Comparison of ENCODE assay signal across 9 mouse cellular contexts in the genomic region with DNA sequence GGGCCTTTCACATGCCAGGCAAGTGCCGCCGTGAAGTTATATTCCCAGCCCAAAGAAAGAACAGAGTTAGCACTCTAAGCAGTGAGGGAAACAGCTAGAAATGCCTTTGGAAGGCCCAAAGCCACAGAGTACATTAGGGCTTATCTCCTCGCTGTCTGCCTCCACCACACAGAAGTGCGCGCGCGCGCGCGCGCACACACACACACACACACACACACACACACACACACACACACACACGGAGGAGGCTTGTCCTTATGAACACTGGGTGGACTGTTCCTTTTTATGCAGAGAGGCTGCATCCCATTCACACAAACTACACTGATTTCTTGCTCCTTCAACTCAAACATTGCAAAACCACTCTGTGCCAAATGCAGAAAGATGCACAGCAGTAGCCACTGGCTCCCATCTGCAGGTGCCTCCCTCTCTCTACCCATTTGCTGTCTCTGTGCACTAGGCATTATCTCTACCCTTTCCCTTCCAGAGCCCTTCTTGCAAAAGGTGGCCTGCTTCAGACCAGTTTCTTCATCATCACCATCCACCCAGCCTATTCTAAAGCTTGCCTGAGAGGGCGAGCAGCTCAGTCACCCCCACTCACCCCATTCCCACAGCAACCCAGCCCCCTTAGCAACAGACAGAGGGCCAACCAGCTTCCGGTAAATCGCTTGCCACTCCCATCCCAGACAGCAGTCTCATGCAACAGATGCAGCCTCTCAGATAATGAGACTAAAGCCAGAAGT.
DNase-seq lines count a peak whose midpoint lies in the region; ATAC-seq lines count a peak whose summit lies in the region.
"Had no signal": no experiment of that assay in that cellular context is flagged by ENCODE, and none has a peak within 500 bp of the region (broad histone marks: within the 10 kb centered on the region; RNA-seq: fewer than 3 reads in every experiment).

No protein-coding gene starts in this region.

- no peak overlapping the region for H3K4me3 ChIP-seq in heart, embryonic 13.5 days
- peak overlapping the region; percentile 45 for H3K4me3 ChIP-seq in hindbrain, embryonic 15.5 days
- H3K4me3 ChIP-seq in liver, embryonic 15.5 days (replicated peaks) = peak overlapping the region; percentile 37

- H3K4me1 ChIP-seq in heart, embryonic 13.5 days = peaks cover 28% of the 10 kb centered on the region
- peaks cover 55% of the 10 kb centered on the region for H3K4me1 ChIP-seq in hindbrain, embryonic 15.5 days (replicated peaks)
- peaks cover 55% of the 10 kb centered on the region for H3K4me1 ChIP-seq in liver, embryonic 15.5 days (replicated peaks)

- H3K9ac ChIP-seq in heart, embryonic 13.5 days = no peak overlapping the region
- H3K9ac ChIP-seq in hindbrain, embryonic 15.5 days = 0 out of 2 replicates have a peak overlapping the region, but pooled peaks have one; percentile 51
- no peak overlapping the region for H3K9ac ChIP-seq in liver, embryonic 15.5 days

- H3K4me2 ChIP-seq in heart, embryonic 13.5 days = peak overlapping the region; percentile 24; the same call in 1 of the 2 replicates
- peak overlapping the region; percentile 70 for H3K4me2 ChIP-seq in hindbrain, embryonic 15.5 days
- peak overlapping the region; percentile 69 for H3K4me2 ChIP-seq in liver, embryonic 15.5 days

- 51% methylated on average over 15 of the region's 15 CpGs for WGBS in heart, embryonic 13.5 days
- 59% methylated on average over 15 of the region's 15 CpGs for WGBS in hindbrain, embryonic 15.5 days
- WGBS in liver, embryonic 15.5 days (ENCODE audit: insufficient replicate concordance) = 30% methylated on average over 15 of the region's 15 CpGs

- no peak overlapping the region for H3K27ac ChIP-seq in heart, embryonic 13.5 days (replicated peaks)
- peak overlapping the region; percentile 41 for H3K27ac ChIP-seq in hindbrain, embryonic 15.5 days (replicated peaks)
- peak overlapping the region; percentile 78 for H3K27ac ChIP-seq in liver, embryonic 15.5 days (replicated peaks)

- no peak for DNase-seq in heart, adult 11 months
- DNase-seq in embryo, embryonic 10 days (ENCODE audit: low spot score) = peak; percentile 67
- DNase-seq in right cerebral cortex, postnatal 25 days = peak; percentile 41
- DNase-seq in adrenal gland, adult 18-20 months (ENCODE audit: low spot score in 2 of 2) = no peak
- DNase-seq in kidney, adult 18-20 months = no peak

- peaks cover 21% of the 10 kb centered on the region for H3K27me3 ChIP-seq in heart, embryonic 13.5 days (replicated peaks)
- H3K27me3 ChIP-seq in hindbrain, embryonic 15.5 days = no peaks in the 10 kb centered on the region
- peaks cover 25% of the 10 kb centered on the region for H3K27me3 ChIP-seq in liver, embryonic 15.5 days
- H3K27me3 ChIP-seq: CH12.LX had no signal

- no peaks in the 10 kb centered on the region for H3K9me3 ChIP-seq in heart, embryonic 13.5 days
- H3K9me3 ChIP-seq in hindbrain, embryonic 15.5 days = no peaks in the 10 kb centered on the region
- no peaks in the 10 kb centered on the region for H3K9me3 ChIP-seq in liver, embryonic 15.5 days (replicated peaks)

- no peaks in the 10 kb centered on the region for H3K36me3 ChIP-seq in heart, embryonic 13.5 days
- no peaks in the 10 kb centered on the region for H3K36me3 ChIP-seq in hindbrain, embryonic 15.5 days
- no peaks in the 10 kb centered on the region for H3K36me3 ChIP-seq in liver, embryonic 15.5 days (replicated peaks)

- ATAC-seq in heart, embryonic 13.5 days (ENCODE audit: extremely low read depth, insufficient number of reproducible peaks, low FRiP score, low TSS enrichment) = no peak
- peak; percentile 32; the same call in 1 of the 2 replicates for ATAC-seq in hindbrain, embryonic 15.5 days (ENCODE audit: low FRiP score, low read depth)
- peak; percentile 89 for ATAC-seq in liver, embryonic 15.5 days (ENCODE audit: insufficient read depth)

Comparison
In these comparisons a context has a peak if more than half of its experiments do, and no peak if none do; other contexts are left out.
1. DNase-seq: peak in embryo, embryonic 10 days (single experiment) and right cerebral cortex, postnatal 25 days (single experiment); none in heart, adult 11 months (single experiment), adrenal gland, adult 18-20 months (0 of 2) and kidney, adult 18-20 months (single experiment).
2. Peak in every context shown above with its lines, with median percentiles within 50 percentile points of each other: H3K4me2 ChIP-seq.